Mouse (Mus musculus) embryo, embryonic 10 days (tissue): ENCODE data around the gene Dpm1.

Source experiments
- DNase-seq: peaks from one replicate; pipeline ENCODE4 v3.0.0-alpha.2; 2015; ENCODE audit warnings: low spot score

Dpm1 gene

GRCm38 (mm10) chr2:168230026-168230728 is at the start of gene Dpm1, which contains the start of the genes Gm20716 and Mocs3:
Gene Dpm1, minus strand, starts transcription at chr2:168230591.
Gene Gm20716, minus strand, starts transcription at chr2:168230364.
Gene Mocs3, plus strand, starts transcription at chr2:168230622.
- peak; percentile 88 for DNase-seq

GRCm38 (mm10) chr2:168274374-168274935 is 44.1 kb upstream of the Dpm1 start:
- peak; percentile 74 for DNase-seq

GRCm38 (mm10) chr2:168273387-168273786 is 43.0 kb upstream of the Dpm1 start:
- no peak for DNase-seq

GRCm38 (mm10) chr2:168268033-168268432 is 37.6 kb upstream of the Dpm1 start:
- peak; percentile 83 for DNase-seq

- DNase-seq = no peak
Observed at GRCm38 (mm10) chr2:168260900-168261299, 30.5 kb upstream of the Dpm1 start.

- no peak for DNase-seq
Observed at GRCm38 (mm10) chr2:168260124-168260523, 29.7 kb upstream of the Dpm1 start.

GRCm38 (mm10) chr2:168259046-168259445 is 28.7 kb upstream of the Dpm1 start:
- no peak for DNase-seq

- DNase-seq = no peak
Observed at GRCm38 (mm10) chr2:168257188-168257587, 26.8 kb upstream of the Dpm1 start.

- no peak for DNase-seq
Observed at GRCm38 (mm10) chr2:168256506-168256905, 26.1 kb upstream of the Dpm1 start.

- no peak for DNase-seq
Observed at GRCm38 (mm10) chr2:168253822-168254221, 23.4 kb upstream of the Dpm1 start.

- DNase-seq = peak; percentile 86
Observed at GRCm38 (mm10) chr2:168252639-168253292, 22.4 kb upstream of the Dpm1 start.

GRCm38 (mm10) chr2:168250270-168250669 is 19.9 kb upstream of the Dpm1 start:
- DNase-seq = peak; percentile 88

- peak; percentile 46 for DNase-seq
Observed at GRCm38 (mm10) chr2:168248856-168249245, 18.5 kb upstream of the Dpm1 start.

GRCm38 (mm10) chr2:168248167-168248855 is 17.9 kb upstream of the Dpm1 start:
- no peak for DNase-seq

- no peak for DNase-seq
Observed at GRCm38 (mm10) chr2:168245571-168245970, 15.2 kb upstream of the Dpm1 start.

GRCm38 (mm10) chr2:168243278-168243677 is 12.9 kb upstream of the Dpm1 start:
- no peak for DNase-seq

GRCm38 (mm10) chr2:168242841-168243240 is 12.4 kb upstream of the Dpm1 start:
- no peak for DNase-seq

- no peak for DNase-seq
Observed at GRCm38 (mm10) chr2:168238335-168238734, 7.9 kb upstream of the Dpm1 start.

GRCm38 (mm10) chr2:168233286-168233685 is 2.9 kb upstream of the Dpm1 start:
- no peak for DNase-seq

GRCm38 (mm10) chr2:168231471-168231829 is 1.1 kb upstream of the Dpm1 start:
- no peak for DNase-seq

- peak; percentile 20 for DNase-seq
Observed at GRCm38 (mm10) chr2:168230773-168231470, 531 bp upstream of the Dpm1 start.
